Mouse (Mus musculus) forebrain, postnatal 0 days (tissue): ENCODE data around the gene Dab2. TPM values are rescaled to one million over a fixed set of nuclear protein-coding genes. Genes with fewer than 3 reads are reported as not detected.
A peak's percentile ranks its signal among the peaks of the same experiment; 100 is the strongest.

ENCODE experiments used
- ATAC-seq: fragments of 200-750 bp; cut with Nextera tagmentation; 2 replicates; pipeline ENCODE4 v1.8.0; 2017; ENCODE audit warnings: mild to moderate bottlenecking, moderate library complexity
- DNase-seq: peaks from one replicate; pipeline ENCODE4 v3.0.0-alpha.2; 2015
- H3K27ac ChIP-seq: fragments of 300-500 bp; sonication (generic); 2 replicates; pipeline ENCODE4 v1.5.1; 2014; ENCODE audit warnings: low read depth, mild to moderate bottlenecking, antibody characterized with exemption, low read length, moderate library complexity, mixed read lengths
- H3K27me3 ChIP-seq: fragments of 300-500 bp; sonication (generic); 2 replicates; pipeline ENCODE4 v1.6.1; 2014; ENCODE audit warnings: mild to moderate bottlenecking, low read length, mixed read lengths; ENCODE audit not compliant: insufficient read depth
- H3K36me3 ChIP-seq: fragments of 300-500 bp; sonication (generic); 2 replicates; pipeline ENCODE4 v1.6.1; 2014; ENCODE audit warnings: mild to moderate bottlenecking, moderate library complexity; ENCODE audit not compliant: insufficient read depth
- H3K4me1 ChIP-seq: fragments of 300-500 bp; sonication (generic); 2 replicates; pipeline ENCODE4 v1.6.1; 2014; ENCODE audit warnings: antibody characterized with exemption; ENCODE audit not compliant: insufficient read depth
- H3K4me2 ChIP-seq: fragments of 300-500 bp; sonication (generic); 2 replicates; pipeline ENCODE4 v1.6.1; 2014; ENCODE audit warnings: low read depth, mild to moderate bottlenecking, moderate library complexity
- H3K4me3 ChIP-seq: fragments of 300-500 bp; sonication (generic); 2 replicates; pipeline ENCODE4 v1.5.1; 2014; ENCODE audit warnings: low read depth, low read length, mixed read lengths
- H3K9ac ChIP-seq: fragments of 300-500 bp; sonication (generic); 2 replicates; pipeline ENCODE4 v1.6.1; 2014; ENCODE audit warnings: mild to moderate bottlenecking
- H3K9me3 ChIP-seq: fragments of 300-500 bp; sonication (generic); 2 replicates; pipeline ENCODE4 v1.6.1; 2016; ENCODE audit warnings: low read length
- CTCF ChIP-seq: sonication (generic); IDR thresholded peaks from 2 replicates; pipeline ENCODE4 v1.5.1; 2016; ENCODE audit warnings: antibody characterized with exemption, control low read depth, low read depth
- WGBS: fragments of 180-500 bp; shearing (Covaris S2); extraction: QIAGEN DNeasy Blood & Tissue Kit; methylation state at CpG from one replicate; pipeline ENCODE4 v1.1.7; 2014; 5-methylcytosine and 5-hydroxymethylcytosine counted together
- polyA plus RNA-seq: library from polyadenylated mRNA; unstranded; fragments of >200 nt; fragmentation: Nextera tagmentation; extraction: Ambion mirVana; gene quantifications from 2 replicates; pipeline ENCODE4 v1.2.1, GENCODE M21; 2015
- total RNA-seq: library from RNA; depleted of rRNA; stranded (reverse); fragments of >200 nt; gene quantifications from 2 replicates; pipeline ENCODE4 v1.2.3, GENCODE M21; 2014

Gene Dab2
- total and polyA plus RNA-seq, 2 experiments from 2014 or later = 14.3 to 18.2 TPM

GRCm38 (mm10) chr15:6404172-6404571, 104.6 kb downstream of the Dab2 start:
- ATAC-seq (no peak), DNase-seq (no peak)
- 86% methylated on average over 5 of the region's 5 CpGs for WGBS
- Histone ChIP-seq H3K36me3 (no peaks in the 10 kb centered on the region), H3K4me2 (no peak overlapping the region), H3K9me3 (no peaks in the 10 kb centered on the region), H3K27ac (no peak overlapping the region), H3K9ac (no peak overlapping the region), H3K4me1 (no peaks in the 10 kb centered on the region), H3K4me3 (no peak overlapping the region), H3K27me3 (no peaks in the 10 kb centered on the region)
- no peak for TF ChIP-seq CTCF

- no peak overlapping the region for H3K4me3 ChIP-seq
- no peak for TF ChIP-seq CTCF
- ATAC-seq (no peak), DNase-seq (no peak)
- 87% methylated on average over 6 of the region's 6 CpGs for WGBS
- no peak overlapping the region for H3K27ac ChIP-seq
- H3K9me3 ChIP-seq = no peaks in the 10 kb centered on the region
- no peaks in the 10 kb centered on the region for H3K4me1 ChIP-seq
- no peaks in the 10 kb centered on the region for H3K27me3 ChIP-seq
- no peaks in the 10 kb centered on the region for H3K36me3 ChIP-seq
- H3K9ac ChIP-seq = no peak overlapping the region
- no peak overlapping the region for H3K4me2 ChIP-seq
Observed at GRCm38 (mm10) chr15:6406771-6407170, 107.2 kb downstream of the Dab2 start.

GRCm38 (mm10) chr15:6409031-6409430, 109.4 kb downstream of the Dab2 start:
- no peak overlapping the region for H3K4me2 ChIP-seq
- H3K27ac ChIP-seq = no peak overlapping the region
- no peak overlapping the region for H3K9ac ChIP-seq
- H3K4me1 ChIP-seq = no peaks in the 10 kb centered on the region
- TF ChIP-seq CTCF = no peak
- ATAC-seq (no peak), DNase-seq (no peak)
- H3K36me3 ChIP-seq = no peaks in the 10 kb centered on the region
- no peaks in the 10 kb centered on the region for H3K27me3 ChIP-seq
- WGBS = 88% methylated on average over 8 of the region's 8 CpGs
- H3K4me3 ChIP-seq = no peak overlapping the region
- H3K9me3 ChIP-seq = no peaks in the 10 kb centered on the region

GRCm38 (mm10) chr15:6410161-6410560, 110.6 kb downstream of the Dab2 start:
- Histone ChIP-seq H3K4me1 (no peaks in the 10 kb centered on the region), H3K9ac (no peak overlapping the region), H3K4me3 (no peak overlapping the region), H3K27ac (no peak overlapping the region), H3K36me3 (no peaks in the 10 kb centered on the region), H3K27me3 (no peaks in the 10 kb centered on the region), H3K4me2 (no peak overlapping the region), H3K9me3 (no peaks in the 10 kb centered on the region)
- no peak for DNase-seq
- WGBS = 97% methylated on average over 3 of the region's 3 CpGs
- no peak for TF ChIP-seq CTCF
- no peak for ATAC-seq

- WGBS = 91% methylated on average over 6 of the region's 6 CpGs
- H3K9ac ChIP-seq = no peak overlapping the region
- ATAC-seq = no peak
Observed at GRCm38 (mm10) chr15:6411334-6411733, 111.7 kb downstream of the Dab2 start.

GRCm38 (mm10) chr15:6415317-6415716, 115.7 kb downstream of the Dab2 start:
- WGBS = 96% methylated on average over 5 of the region's 5 CpGs
- Histone ChIP-seq H3K9ac (no peak overlapping the region), H3K27me3 (no peaks in the 10 kb centered on the region), H3K4me1 (no peaks in the 10 kb centered on the region), H3K36me3 (no peaks in the 10 kb centered on the region), H3K4me3 (no peak overlapping the region), H3K27ac (no peak overlapping the region), H3K4me2 (no peak overlapping the region), H3K9me3 (no peaks in the 10 kb centered on the region)
- no peak for TF ChIP-seq CTCF
- DNase-seq (no peak), ATAC-seq (no peak)

More at GRCm38 (mm10) chr15:6411334-6411733, 111.7 kb downstream of the Dab2 start:
- no peak overlapping the region for H3K4me3 ChIP-seq
- no peaks in the 10 kb centered on the region for H3K36me3 ChIP-seq
- H3K27ac ChIP-seq = no peak overlapping the region
- H3K4me1 ChIP-seq = no peaks in the 10 kb centered on the region
- no peak for DNase-seq
- H3K9me3 ChIP-seq = no peaks in the 10 kb centered on the region
- H3K27me3 ChIP-seq = no peaks in the 10 kb centered on the region
- no peak overlapping the region for H3K4me2 ChIP-seq
- no peak for TF ChIP-seq CTCF

GRCm38 (mm10) chr15:6431777-6432176, 132.2 kb downstream of the Dab2 start:
- Histone ChIP-seq H3K9me3 (no peaks in the 10 kb centered on the region), H3K9ac (no peak overlapping the region), H3K4me3 (no peak overlapping the region), H3K36me3 (no peaks in the 10 kb centered on the region; the same call in 1 of the 2 replicates), H3K27ac (no peak overlapping the region), H3K27me3 (no peaks in the 10 kb centered on the region), H3K4me2 (no peak overlapping the region), H3K4me1 (no peaks in the 10 kb centered on the region)
- no peak for TF ChIP-seq CTCF
- ATAC-seq (peak; percentile 63), DNase-seq (peak; percentile 14)
- 23% methylated on average over 7 of the region's 7 CpGs for WGBS
